Mouse (Mus musculus) cerebellum, adult 9-10 months (tissue): Measurements from ENCODE around the gene Ofd1.
A peak's percentile ranks its signal among the peaks of the same experiment; 100 is the strongest.

ENCODE experiments used
- DNase-seq: peaks from one replicate; pipeline ENCODE4 v3.0.0; 2022

Gene Ofd1

DNA sequence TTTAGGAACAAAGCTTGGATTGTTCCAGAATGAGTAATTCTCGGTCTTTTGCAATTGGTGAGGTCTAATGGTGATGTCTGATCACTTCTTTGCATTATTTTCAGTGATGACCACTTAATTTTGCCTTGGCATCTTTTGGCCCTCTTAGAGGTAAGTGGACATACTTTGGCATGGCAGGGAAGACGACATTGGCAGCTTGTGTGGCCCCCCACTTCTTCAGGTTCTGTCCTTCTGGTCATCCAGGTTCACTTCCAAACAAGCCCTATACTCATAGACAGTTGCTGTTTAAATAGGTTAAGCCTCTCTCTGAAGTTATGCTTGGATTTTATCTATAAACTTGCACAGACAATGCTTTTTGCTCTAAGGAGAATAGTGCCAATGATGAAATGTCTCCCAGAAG lies 81.5 kb downstream of the Ofd1 start:
- no peak for DNase-seq

DNA sequence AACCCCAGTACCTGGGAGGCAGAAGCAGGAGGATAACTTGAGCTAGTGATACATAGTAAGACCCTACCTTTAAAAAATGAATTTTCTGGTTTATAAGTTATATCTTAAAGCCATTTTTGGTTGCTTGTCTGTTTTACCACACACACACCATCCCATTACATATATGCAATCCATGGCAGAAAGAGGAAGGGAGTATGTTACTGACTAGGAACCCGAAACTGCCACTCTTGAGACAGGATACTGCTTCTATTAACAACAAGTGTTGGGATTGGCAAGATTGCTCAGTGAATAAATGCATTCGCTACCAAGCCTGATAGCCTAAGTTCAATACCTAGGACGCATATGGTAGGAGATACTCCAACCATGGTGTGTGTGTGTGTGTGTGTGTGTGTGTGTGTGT lies 84.2 kb downstream of the Ofd1 start:
- no peak for DNase-seq

DNA sequence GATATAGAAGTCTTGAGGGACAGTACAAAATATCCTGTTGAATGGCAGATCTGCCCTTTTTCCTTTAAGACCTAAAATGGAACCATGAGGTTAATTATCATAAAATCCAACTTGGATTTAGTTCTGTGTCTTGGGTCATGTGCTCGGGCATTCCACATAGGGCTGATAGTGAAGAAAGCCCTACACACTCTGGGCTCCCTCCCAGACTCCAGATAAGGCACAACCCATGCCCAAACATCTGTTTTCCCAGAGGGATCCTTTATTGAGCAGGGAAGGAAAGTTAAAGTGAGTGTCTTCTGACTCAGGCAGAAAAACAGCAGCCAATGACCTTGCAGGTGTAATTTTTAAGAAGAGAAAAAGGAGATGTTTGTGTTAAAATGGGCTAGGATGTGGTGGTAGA lies 85.6 kb downstream of the Ofd1 start:
- DNase-seq = no peak

DNA sequence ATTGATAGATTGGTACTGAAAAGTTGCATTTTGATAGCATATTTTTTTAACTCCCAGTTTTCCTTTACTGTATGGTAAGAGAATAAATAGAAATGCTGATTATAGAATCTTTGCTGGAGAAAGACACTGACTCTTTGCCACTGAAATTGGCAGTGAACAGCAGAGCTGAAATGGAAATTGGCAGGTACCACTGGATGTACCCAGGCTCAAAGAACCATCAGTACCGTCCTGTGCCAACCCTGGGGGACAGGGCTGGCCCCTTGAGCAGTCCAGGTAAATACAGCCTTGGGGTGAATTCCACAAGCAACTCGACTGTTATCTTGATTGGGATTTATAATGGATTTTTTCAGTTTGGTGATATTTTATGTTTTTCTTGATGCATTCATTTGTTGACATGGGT lies 87.1 kb downstream of the Ofd1 start:
- DNase-seq = no peak

DNA sequence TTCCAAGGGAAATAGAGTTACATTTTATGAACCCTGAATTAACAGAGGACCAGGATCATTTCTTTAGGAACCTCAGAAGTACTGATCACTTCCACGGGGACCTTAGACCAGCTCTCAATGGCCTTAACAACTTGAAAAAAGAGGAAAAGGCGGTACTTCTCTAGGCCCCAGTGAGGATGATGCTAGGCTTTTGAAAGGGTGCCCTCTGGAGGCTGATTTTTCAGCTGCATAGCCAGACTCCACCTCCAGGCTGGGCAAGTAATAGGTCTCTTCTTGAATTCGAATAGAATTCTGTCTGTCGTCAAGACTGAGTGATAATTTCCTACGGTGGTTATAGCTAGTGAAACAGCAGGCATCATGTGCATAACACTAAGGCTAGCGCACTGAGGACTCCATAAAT lies 88.7 kb downstream of the Ofd1 start:
- peak; percentile 70 for DNase-seq

DNA sequence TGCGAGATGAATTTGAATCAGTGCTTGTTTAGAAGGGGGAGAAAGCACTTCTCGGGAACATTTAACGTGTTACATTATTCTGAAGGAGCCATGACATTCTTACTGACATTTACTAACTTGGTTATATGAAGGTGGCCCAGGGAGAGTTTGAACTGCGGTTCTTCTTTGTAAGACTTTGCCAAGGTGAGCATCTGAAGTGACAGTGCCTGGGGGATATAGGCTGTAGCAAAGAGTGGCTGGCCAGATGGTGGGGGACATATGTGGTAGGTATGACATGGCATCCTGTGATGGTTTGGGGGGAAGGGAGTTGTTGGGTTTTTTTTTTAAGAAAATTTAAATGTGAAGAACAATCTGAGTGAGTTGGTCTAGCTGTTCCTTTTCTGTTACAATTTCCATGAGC lies 91.9 kb downstream of the Ofd1 start:
- DNase-seq = no peak

DNA sequence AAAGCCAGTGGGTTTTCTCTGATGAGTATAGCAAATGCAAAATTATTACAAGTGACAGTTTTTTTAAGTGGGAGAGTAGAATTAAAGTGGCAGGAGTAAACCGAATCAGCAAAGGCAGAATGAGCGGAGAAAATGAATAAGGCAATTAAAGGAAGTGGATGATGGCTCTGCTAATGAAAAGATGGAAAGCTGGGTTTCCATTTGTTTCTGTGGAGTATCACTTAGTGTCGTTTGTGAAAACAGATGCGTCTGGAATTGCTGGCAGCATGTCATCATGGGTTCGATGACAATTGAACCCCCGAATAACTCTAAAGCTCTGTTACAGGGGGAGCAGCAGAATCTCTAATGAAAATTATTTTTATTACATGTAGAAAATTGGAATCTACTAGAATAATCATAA lies 92.4 kb downstream of the Ofd1 start:
- no peak for DNase-seq

DNA sequence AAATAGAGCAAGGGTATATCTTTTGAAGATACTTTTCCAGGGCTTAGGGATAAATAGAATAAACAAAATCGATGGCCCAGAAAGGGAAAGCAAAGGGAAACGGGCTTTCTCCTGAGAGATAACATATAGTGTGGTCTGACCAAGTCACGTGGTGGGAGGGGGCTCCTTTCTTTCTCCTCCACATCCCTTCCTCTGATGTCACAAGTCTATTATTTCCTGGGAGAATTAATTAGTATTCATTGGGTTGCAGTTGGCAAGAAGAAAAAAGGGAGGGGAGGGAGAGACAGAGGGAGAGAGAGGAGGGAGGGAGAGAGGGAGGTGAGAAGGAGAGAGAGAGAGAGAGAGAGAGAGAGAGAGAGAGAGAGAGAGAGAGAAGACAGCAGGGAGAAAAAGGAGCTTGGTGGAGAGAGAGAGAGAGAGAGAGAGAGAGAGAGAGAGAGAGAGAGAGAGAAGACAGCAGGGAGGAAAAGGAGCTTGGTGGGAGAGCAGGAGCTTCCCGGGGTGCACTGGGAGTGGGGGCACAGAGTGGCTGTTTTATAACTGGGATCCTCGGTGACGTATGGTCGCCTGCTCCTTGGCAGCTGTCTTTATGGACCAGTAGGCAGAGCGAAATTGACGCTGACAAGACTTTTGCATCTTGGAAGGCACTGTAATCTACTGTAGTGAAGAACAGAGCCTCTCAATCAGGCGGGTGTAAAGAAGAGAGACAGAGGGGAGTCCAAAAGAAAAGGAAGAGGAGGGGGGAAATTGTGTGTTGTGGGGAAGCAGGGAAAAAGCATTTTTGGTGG lies 96.1 kb downstream of the Ofd1 start:
- peak; percentile 73 for DNase-seq

DNA sequence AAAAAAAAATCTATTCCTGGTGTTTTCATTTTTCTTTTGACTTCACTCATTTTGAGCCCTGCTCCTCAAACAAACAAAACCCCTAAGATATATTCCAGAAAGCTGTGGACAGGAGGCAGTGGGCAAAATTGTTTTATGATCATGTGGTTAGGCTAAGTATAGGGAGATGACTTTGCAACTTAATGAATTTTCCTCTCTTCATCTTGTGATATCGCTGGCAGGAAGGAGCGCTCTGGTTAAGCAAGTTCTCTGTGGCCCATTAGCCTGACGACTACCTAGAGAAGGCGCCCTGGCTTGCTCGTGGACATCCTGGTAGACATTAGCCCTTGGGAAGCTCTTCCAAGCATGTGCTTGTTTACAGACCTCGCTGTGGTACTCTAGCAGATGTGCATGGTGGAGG lies 98.7 kb downstream of the Ofd1 start:
- DNase-seq = no peak
